Mouse (Mus musculus) liver, postnatal 0 days (tissue): ENCODE results near the gene Gtf3c6. TPM values are rescaled to one million over a fixed set of nuclear protein-coding genes. Genes with fewer than 3 reads are reported as not detected.

Experiments used
- ATAC-seq: fragments of 200-750 bp; cut with Nextera tagmentation; 2 replicates; pipeline ENCODE4 v1.8.0; 2017; ENCODE audit warnings: mild to moderate bottlenecking, moderate library complexity
- DNase-seq: peaks from one replicate; pipeline ENCODE4 v3.0.0-alpha.2; 2016
- H3K27ac ChIP-seq: fragments of 300-500 bp; sonication (generic); 2 replicates; pipeline ENCODE4 v1.5.1; 2014; ENCODE audit warnings: antibody characterized with exemption, moderate library complexity, mild to moderate bottlenecking, low read depth
- H3K27me3 ChIP-seq: fragments of 300-500 bp; sonication (generic); 2 replicates; pipeline ENCODE4 v1.6.1; 2014; ENCODE audit warnings: low read length, control low read depth, mixed read lengths; ENCODE audit not compliant: insufficient read depth
- H3K36me3 ChIP-seq: fragments of 300-500 bp; sonication (generic); replicated peaks from 2 replicates; pipeline ENCODE4 v1.6.1; 2014; ENCODE audit warnings: mild to moderate bottlenecking, control low read depth, low read length, moderate library complexity, mixed read lengths; ENCODE audit not compliant: insufficient read depth
- H3K4me1 ChIP-seq: fragments of 300-500 bp; sonication (generic); 2 replicates; pipeline ENCODE4 v1.6.1; 2014; ENCODE audit warnings: antibody characterized with exemption, mild to moderate bottlenecking, control low read depth; ENCODE audit not compliant: insufficient read depth
- H3K4me2 ChIP-seq: fragments of 300-500 bp; sonication (generic); 2 replicates; pipeline ENCODE4 v1.6.1; 2014; ENCODE audit warnings: low read depth, mild to moderate bottlenecking, low read length, moderate library complexity, mixed read lengths
- H3K4me3 ChIP-seq: fragments of 300-500 bp; sonication (generic); 2 replicates; pipeline ENCODE4 v1.5.1; 2014; ENCODE audit warnings: low read depth, low read length
- H3K9ac ChIP-seq: fragments of 300-500 bp; sonication (generic); replicated peaks from 2 replicates; pipeline ENCODE4 v1.6.1; 2014; ENCODE audit warnings: mild to moderate bottlenecking, moderate library complexity
- H3K9me3 ChIP-seq: fragments of 300-500 bp; sonication (generic); 2 replicates; pipeline ENCODE4 v1.6.1; 2016; ENCODE audit warnings: mild to moderate bottlenecking, control low read depth, low read length, mixed read lengths
- CTCF ChIP-seq: sonication (generic); IDR thresholded peaks from 2 replicates; pipeline ENCODE4 v1.5.1; 2016; ENCODE audit warnings: antibody characterized with exemption, low read depth
- EP300 ChIP-seq: IDR thresholded peaks from 2 replicates; pipeline ENCODE4 v1.6.1; 2016; ENCODE audit warnings: antibody characterized with exemption, low read depth, mild to moderate bottlenecking
- WGBS: fragments of 180-500 bp; shearing (Covaris S2); extraction: QIAGEN DNeasy Blood & Tissue Kit; methylation state at CpG from one replicate; pipeline ENCODE4 v1.1.7; 2014; ENCODE audit not compliant: insufficient replicate concordance; 5-methylcytosine and 5-hydroxymethylcytosine counted together
- polyA plus RNA-seq: library from polyadenylated mRNA; unstranded; fragments of >200 nt; fragmentation: Nextera tagmentation; extraction: Ambion mirVana; gene quantifications from 2 replicates; pipeline ENCODE4 v1.2.1, GENCODE M21; 2015

Gene Gtf3c6
- polyA plus RNA-seq, 1 experiment from 2014 or later: 28.3 TPM

DNA sequence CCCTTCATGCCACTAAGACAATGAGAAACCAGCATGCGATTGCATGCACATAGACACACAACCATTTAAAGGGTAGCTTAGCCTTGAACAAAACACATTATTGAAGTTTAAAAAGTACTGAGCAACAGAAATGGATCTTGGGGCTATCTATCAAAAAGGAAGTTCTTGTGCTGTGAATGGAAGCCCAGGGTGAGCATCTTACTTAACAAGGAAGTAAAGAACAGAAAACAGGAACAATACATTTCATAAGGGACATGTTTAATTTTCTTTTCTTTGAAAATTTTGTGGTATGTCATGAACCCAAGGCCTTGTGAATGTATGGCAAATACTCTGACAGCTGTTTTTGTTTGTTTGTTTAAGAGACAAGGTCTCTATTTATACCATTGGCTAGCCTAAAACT is 28.2 kb downstream of the Gtf3c6 start:
- no peak overlapping the region for H3K9ac ChIP-seq
- ATAC-seq (no peak), DNase-seq (no peak)
- H3K4me3 ChIP-seq: no peak overlapping the region
- H3K9me3 ChIP-seq: no peaks in the 10 kb centered on the region
- H3K27me3 ChIP-seq: no peaks in the 10 kb centered on the region
- no peaks in the 10 kb centered on the region for H3K4me1 ChIP-seq
- TF ChIP-seq CTCF (no peak), EP300 (no peak)
- H3K27ac ChIP-seq: 0 out of 2 replicates have a peak overlapping the region, but pooled peaks have one; percentile 17
- no peak overlapping the region for H3K4me2 ChIP-seq
- WGBS: 79% methylated on average over 1 of the region's 1 CpGs
- H3K36me3 ChIP-seq: peaks cover 47% of the 10 kb centered on the region

DNA sequence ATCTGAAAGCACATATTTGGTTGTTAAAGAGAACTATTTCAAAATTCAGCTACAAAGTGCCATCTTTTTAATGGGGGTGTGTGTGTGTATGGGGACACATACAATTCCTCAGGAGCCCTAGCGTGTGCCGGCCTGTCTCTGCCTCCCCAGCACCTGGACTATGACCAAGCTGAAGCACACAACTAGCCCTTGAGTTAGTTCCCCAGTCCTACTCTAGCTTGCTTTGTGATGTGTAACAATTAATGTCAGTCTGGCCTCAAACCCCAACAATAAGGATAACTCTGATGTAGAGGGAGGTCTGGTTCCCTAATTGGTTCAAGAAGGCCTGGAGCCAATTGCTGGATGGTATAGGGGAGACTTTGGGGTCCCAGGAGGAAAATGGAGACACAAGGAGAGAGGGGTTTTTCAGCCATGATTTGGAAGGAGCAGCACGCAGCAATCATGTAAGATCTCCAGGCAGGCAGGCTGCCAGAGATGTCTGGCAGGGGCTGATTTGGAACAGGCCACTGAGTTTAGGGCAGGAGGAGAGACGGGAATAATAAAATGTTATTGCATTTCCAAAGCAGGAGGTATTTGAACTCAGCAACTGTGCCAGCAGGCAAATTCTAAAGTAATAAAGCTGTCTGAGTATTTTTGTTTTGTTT is 30.1 kb downstream of the Gtf3c6 start:
- no peak for DNase-seq

DNA sequence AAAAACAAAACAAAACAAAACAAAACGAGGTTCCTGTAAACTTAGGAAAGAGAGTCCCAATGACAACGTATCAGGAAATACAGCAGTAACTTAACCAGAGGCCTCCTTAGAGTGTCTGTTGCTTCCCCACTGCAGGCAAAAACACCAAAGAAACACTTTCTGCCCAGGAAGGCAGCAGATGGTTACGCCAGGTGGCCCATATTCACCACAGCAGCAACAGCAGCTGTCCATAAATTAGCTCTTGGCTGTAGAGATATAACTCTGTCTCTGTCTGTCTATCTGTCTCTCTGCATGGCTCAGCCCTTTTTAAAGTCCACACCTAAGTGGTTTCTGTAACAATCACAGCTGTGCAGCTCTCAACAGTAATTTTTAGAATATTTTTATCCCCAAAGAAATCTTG is 39.0 kb downstream of the Gtf3c6 start:
- Histone ChIP-seq H3K36me3 (peaks cover 14% of the 10 kb centered on the region), H3K4me2 (no peak overlapping the region), H3K4me1 (no peaks in the 10 kb centered on the region), H3K9ac (no peak overlapping the region), H3K9me3 (0 out of 2 replicates have a peak, but pooled peaks cover 4% of the 10 kb centered on the region), H3K27me3 (no peaks in the 10 kb centered on the region), H3K27ac (no peak overlapping the region), H3K4me3 (no peak overlapping the region)
- DNase-seq (no peak), ATAC-seq (no peak)
- no peak for TF ChIP-seq CTCF
- 60% methylated on average over 3 of the region's 3 CpGs for WGBS

More for the DNA sequence above, 30.1 kb downstream of the Gtf3c6 start:
- Histone ChIP-seq H3K27ac (no peak overlapping the region), H3K4me2 (no peak overlapping the region), H3K9me3 (no peaks in the 10 kb centered on the region), H3K4me3 (no peak overlapping the region), H3K4me1 (no peaks in the 10 kb centered on the region), H3K9ac (no peak overlapping the region), H3K27me3 (no peaks in the 10 kb centered on the region), H3K36me3 (peaks cover 54% of the 10 kb centered on the region)
- 81% methylated on average over 4 of the region's 4 CpGs for WGBS
- TF ChIP-seq CTCF: no peak
- ATAC-seq: no peak

DNA sequence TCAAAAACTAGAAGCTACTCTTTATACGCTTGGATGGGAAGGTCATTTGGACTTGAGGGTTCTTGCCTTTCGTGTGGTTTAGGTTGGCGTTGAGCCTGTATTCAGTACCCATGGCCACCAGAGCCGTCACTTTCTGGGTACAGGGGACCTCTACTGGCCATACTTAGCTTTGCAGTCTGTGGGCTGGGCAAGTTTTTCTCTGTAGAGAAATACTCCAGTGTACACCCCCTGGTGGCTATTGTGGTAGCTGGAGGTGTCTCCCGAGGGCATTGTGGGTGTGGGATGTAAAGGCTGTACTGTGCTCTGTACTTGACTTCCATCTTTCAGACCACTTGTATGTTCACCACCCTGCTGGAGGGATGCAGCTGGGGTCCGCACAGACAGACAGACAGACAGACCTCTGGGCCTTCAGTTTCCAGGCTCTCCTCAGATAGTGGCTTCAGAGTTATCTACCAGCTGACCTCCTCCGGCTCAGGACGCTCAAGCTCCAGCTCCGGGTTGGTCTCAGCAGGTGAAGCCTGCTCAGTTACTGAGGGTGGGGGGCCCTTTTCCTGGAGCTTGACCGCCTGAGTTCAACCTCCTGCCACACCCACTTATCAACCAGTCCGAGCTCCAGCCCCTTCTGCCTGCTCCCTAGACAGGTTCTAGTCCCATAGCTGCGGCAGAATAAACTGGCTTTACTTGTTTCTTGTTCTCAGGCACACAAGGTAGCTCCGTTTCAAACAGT is 45.3 kb downstream of the Gtf3c6 start:
- no peak overlapping the region for H3K4me3 ChIP-seq
- H3K27ac ChIP-seq: no peak overlapping the region
- DNase-seq (peak; percentile 92), ATAC-seq (peak; percentile 98)
- H3K9ac ChIP-seq: no peak overlapping the region
- no peaks in the 10 kb centered on the region for H3K27me3 ChIP-seq
- no peaks in the 10 kb centered on the region for H3K36me3 ChIP-seq
- no peaks in the 10 kb centered on the region for H3K9me3 ChIP-seq
- no peak overlapping the region for H3K4me2 ChIP-seq
- no peaks in the 10 kb centered on the region for H3K4me1 ChIP-seq
- 34% methylated on average over 13 of the region's 13 CpGs for WGBS
- TF ChIP-seq CTCF (peak; percentile 99), EP300 (no peak)

Other genes starting within 250 kb of the Gtf3c6 start
- gene Mfsd4b1, start 232.8 kb downstream of the Gtf3c6 start, polyA plus RNA-seq: 6.0 and 6.1 TPM in 2 replicates
- 20.2 and 22.1 TPM in 2 replicates for gene Slc16a10, start 115.8 kb downstream of the Gtf3c6 start, polyA plus RNA-seq
- gene Rpf2, start 11.1 kb downstream of the Gtf3c6 start, polyA plus RNA-seq: 23.7 and 24.1 TPM in 2 replicates
- gene Amd1, start 44.1 kb upstream of the Gtf3c6 start, polyA plus RNA-seq: 25.5 and 29.1 TPM in 2 replicates
- gene Cdk19, start 81.5 kb upstream of the Gtf3c6 start, polyA plus RNA-seq: 2.5 and 2.8 TPM in 2 replicates